Mouse (Mus musculus) CD4-positive, CD25-positive, alpha-beta regulatory T cell, adult 9 weeks (primary cell): ENCODE results near the gene Bbs4. TPM values are rescaled to one million over a fixed set of nuclear protein-coding genes. Genes with fewer than 3 reads are reported as not detected.

Experiments used
- polyA plus RNA-seq: library from polyadenylated mRNA; unstranded; fragments of 100-300 nt; shearing (Covaris generic); gene quantifications from one replicate; pipeline ENCODE4 v1.2.1, GENCODE M21; 2017

Gene Bbs4
- polyA plus RNA-seq: 13.3 TPM

GRCm38 (mm10) chr9:59353253-59353639 is at the start of gene Bbs4:
TSS of gene Bbs4 (minus strand) at chr9:59353508.

GRCm38 (mm10) chr9:59290957-59291687 is 62.2 kb downstream of the Bbs4 start, which contains the start of gene Adpgk:
TSS of gene Adpgk (plus strand) at chr9:59291558.

Other genes with a start within 250 kb of the Bbs4 start
- 7.9 TPM for gene Adpgk, start 62.0 kb downstream of the Bbs4 start, polyA plus RNA-seq
- 12.8 TPM for gene Arih1, start 133.1 kb upstream of the Bbs4 start, polyA plus RNA-seq
- 66.1 TPM for gene Hexa, start 186.0 kb upstream of the Bbs4 start, polyA plus RNA-seq
- 0.82 TPM for gene Tmem202, start 186.3 kb upstream of the Bbs4 start, polyA plus RNA-seq
- not detected for gene Celf6, start 224.4 kb upstream of the Bbs4 start, polyA plus RNA-seq